Mouse (Mus musculus) limb, embryonic 15.5 days (tissue): ENCODE measurements at regions not wholly inside any gene's neighbourhood (a gene's known extent, or its start where the extent isn't known, plus 50 kb on each side); places are given as distances from the start of the nearest gene placed in this dataset.

Source experiments
- ATAC-seq: fragments of 200-750 bp; cut with Nextera tagmentation; 2 replicates; pipeline ENCODE4 v1.8.0; 2017; ENCODE audit warnings: low read depth, moderate TSS enrichment; ENCODE audit not compliant: insufficient number of reproducible peaks, low FRiP score, low TSS enrichment
- H3K27ac ChIP-seq: fragments of 300-500 bp; sonication (generic); 2 replicates; pipeline ENCODE4 v1.5.1; 2015; ENCODE audit warnings: moderate library complexity, mild to moderate bottlenecking, inconsistent platforms
- H3K27me3 ChIP-seq: fragments of 300-500 bp; sonication (generic); 2 replicates; pipeline ENCODE4 v1.6.1; 2015; ENCODE audit warnings: inconsistent platforms
- H3K36me3 ChIP-seq: fragments of 300-500 bp; sonication (generic); 2 replicates; pipeline ENCODE4 v1.6.1; 2015; ENCODE audit warnings: inconsistent platforms
- H3K4me1 ChIP-seq: fragments of 300-500 bp; sonication (generic); 2 replicates; pipeline ENCODE4 v1.6.1; 2015; ENCODE audit warnings: inconsistent platforms
- H3K4me2 ChIP-seq: fragments of 300-500 bp; sonication (generic); 2 replicates; pipeline ENCODE4 v1.6.1; 2015; ENCODE audit warnings: mild to moderate bottlenecking, inconsistent platforms
- H3K4me3 ChIP-seq: fragments of 300-500 bp; sonication (generic); 2 replicates; pipeline ENCODE4 v1.5.1; 2015; ENCODE audit warnings: mild to moderate bottlenecking, inconsistent platforms
- H3K9ac ChIP-seq: fragments of 300-500 bp; sonication (generic); 2 replicates; pipeline ENCODE4 v1.6.1; 2015; ENCODE audit warnings: inconsistent platforms
- H3K9me3 ChIP-seq: fragments of 300-500 bp; sonication (generic); 2 replicates; pipeline ENCODE4 v1.6.1; 2016; ENCODE audit warnings: inconsistent platforms
- WGBS: fragments of 180-500 bp; shearing (Covaris S2); methylation state at CpG from one replicate; pipeline ENCODE4 v1.1.7; 2015; 5-methylcytosine and 5-hydroxymethylcytosine counted together

DNA sequence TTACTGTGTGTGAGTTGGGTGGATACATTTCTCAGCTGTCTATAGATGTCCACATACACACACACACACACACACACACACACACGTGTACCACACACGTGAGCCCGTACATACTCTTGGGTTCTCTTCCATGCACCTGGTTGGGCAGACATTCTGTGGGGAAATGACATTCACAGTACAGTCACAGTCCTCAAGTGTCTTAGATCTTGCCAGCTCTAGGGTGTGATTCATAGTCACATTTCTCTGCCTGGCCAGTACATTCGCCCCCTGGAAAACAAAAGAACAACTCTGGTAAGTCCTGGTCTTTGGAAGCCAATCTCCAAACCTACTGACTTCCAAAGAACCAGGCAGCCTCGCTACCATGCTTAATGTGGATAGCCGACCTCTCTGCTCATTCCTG is 64.6 kb upstream of the Acbd6 start:
- 86% methylated on average over 6 of the region's 6 CpGs for WGBS
- Histone ChIP-seq H3K9ac (no peak overlapping the region), H3K27ac (no peak overlapping the region), H3K4me1 (peaks cover 12% of the 10 kb centered on the region), H3K27me3 (no peaks in the 10 kb centered on the region), H3K9me3 (no peaks in the 10 kb centered on the region), H3K4me2 (no peak overlapping the region), H3K4me3 (no peak overlapping the region), H3K36me3 (no peaks in the 10 kb centered on the region)
- no peak for ATAC-seq

DNA sequence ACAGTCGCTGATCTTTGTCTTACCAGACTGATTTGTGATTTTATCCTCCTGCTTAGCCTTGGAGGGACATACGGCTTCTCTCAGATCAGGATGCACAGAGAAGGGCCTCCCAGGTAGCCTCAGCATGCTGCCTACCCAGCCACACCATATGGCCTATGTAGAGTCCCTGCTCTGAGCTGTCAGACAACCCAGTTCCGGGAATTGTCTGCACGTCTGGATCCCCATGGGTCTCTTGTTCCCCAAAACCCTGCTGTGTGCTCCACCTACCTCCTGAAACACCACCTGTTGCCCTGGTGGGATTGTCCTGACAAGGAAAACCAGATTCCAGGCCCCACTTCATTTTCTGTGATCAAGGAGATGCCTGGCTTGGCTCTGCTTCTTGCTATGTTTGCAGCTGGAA is 64.1 kb upstream of the Acbd6 start:
- 69% methylated on average over 4 of the region's 4 CpGs for WGBS
- Histone ChIP-seq H3K4me2 (no peak overlapping the region), H3K4me3 (no peak overlapping the region), H3K9ac (no peak overlapping the region), H3K4me1 (peaks cover 12% of the 10 kb centered on the region), H3K9me3 (no peaks in the 10 kb centered on the region), H3K27ac (no peak overlapping the region), H3K27me3 (no peaks in the 10 kb centered on the region), H3K36me3 (no peaks in the 10 kb centered on the region)
- ATAC-seq, result no peak

DNA sequence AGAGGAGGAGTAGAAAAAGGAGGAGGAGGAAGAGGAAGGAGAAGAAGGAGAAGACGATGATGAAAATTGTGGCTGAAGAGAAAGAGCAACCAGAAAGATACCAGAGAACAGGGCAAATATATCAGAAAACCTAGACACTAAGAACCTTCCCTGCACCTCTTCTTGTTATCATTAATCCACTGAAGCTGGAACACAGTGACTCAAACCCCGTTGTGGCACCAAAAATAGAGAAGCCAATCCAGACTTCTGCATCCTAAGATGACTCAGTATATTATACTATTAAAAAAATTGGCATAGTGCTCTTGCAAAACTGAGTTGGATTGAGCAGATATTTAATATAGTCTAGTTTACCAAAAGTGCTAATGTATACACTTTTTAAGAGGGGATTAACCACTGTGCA is 63.6 kb upstream of the Acbd6 start:
- Histone ChIP-seq H3K4me2 (no peak overlapping the region), H3K4me3 (no peak overlapping the region), H3K27me3 (no peaks in the 10 kb centered on the region), H3K9ac (no peak overlapping the region), H3K4me1 (peaks cover 12% of the 10 kb centered on the region), H3K9me3 (no peaks in the 10 kb centered on the region), H3K36me3 (no peaks in the 10 kb centered on the region), H3K27ac (no peak overlapping the region)
- WGBS, result 75% methylated on average over 2 of the region's 2 CpGs
- no peak for ATAC-seq

GRCm38 (mm10) chr1:155499735-155500134 is 58.2 kb upstream of the Acbd6 start:
- no peaks in the 10 kb centered on the region for H3K27me3 ChIP-seq
- no peak overlapping the region for H3K4me2 ChIP-seq
- H3K9ac ChIP-seq, result no peak overlapping the region
- peaks cover 8% of the 10 kb centered on the region for H3K4me1 ChIP-seq
- H3K9me3 ChIP-seq, result no peaks in the 10 kb centered on the region
- ATAC-seq, result no peak
- no peak overlapping the region for H3K27ac ChIP-seq
- H3K36me3 ChIP-seq, result no peaks in the 10 kb centered on the region
- WGBS, result 92% methylated on average over 1 of the region's 1 CpGs
- H3K4me3 ChIP-seq, result no peak overlapping the region

- ATAC-seq, result no peak
- Histone ChIP-seq H3K9me3 (no peaks in the 10 kb centered on the region), H3K27ac (no peak overlapping the region), H3K4me1 (peaks cover 20% of the 10 kb centered on the region), H3K4me2 (no peak overlapping the region), H3K36me3 (no peaks in the 10 kb centered on the region), H3K27me3 (no peaks in the 10 kb centered on the region), H3K9ac (no peak overlapping the region), H3K4me3 (no peak overlapping the region)
- WGBS, result 40% methylated on average over 10 of the region's 10 CpGs
These were observed 55.1 kb upstream of the Acbd6 start for GRCm38 (mm10) chr1:155502867-155503266.

DNA sequence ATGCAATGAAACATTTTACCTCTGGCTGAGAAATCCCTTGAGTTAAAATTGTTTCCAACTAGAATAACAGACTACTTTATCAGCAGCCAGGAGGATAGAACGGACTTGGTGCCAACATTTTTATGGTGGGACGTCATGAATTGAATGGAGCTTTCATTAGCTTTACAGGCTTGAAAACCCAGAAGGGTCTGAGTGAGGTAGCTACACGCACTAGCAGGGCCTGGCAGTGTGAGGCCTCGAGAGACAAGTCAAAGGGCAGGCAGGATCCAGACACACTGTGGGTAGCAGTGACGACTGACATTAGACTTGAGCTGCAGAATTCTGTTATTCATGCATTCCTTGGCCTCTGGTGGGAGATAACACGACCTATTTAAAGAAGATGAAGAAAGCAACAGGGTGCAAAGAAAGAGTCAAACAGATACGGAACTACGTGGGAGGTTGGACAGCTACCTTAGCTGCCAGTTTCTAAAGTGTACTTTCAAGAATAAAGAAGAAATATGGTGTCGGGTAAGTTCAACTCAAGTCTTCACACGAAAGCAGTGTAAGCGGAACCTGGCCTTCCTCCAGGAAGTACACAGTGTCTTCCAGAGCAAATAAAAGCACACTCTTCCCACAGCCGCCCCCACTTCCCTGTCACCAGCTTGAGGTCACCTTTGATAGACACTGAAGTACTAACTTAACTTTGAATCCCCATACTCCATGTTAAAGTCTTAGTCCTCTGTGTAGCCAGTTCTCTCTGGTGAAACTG is 53.2 kb upstream of the Acbd6 start:
- Histone ChIP-seq H3K9ac (no peak overlapping the region), H3K36me3 (no peaks in the 10 kb centered on the region), H3K27ac (peak overlapping the region; percentile 72), H3K27me3 (no peaks in the 10 kb centered on the region), H3K4me1 (peaks cover 20% of the 10 kb centered on the region), H3K4me2 (no peak overlapping the region), H3K9me3 (no peaks in the 10 kb centered on the region), H3K4me3 (no peak overlapping the region)
- ATAC-seq, result peak; percentile 78
- 30% methylated on average over 12 of the region's 12 CpGs for WGBS

GRCm38 (mm10) chr1:155505361-155506077 is 52.4 kb upstream of the Acbd6 start:
- H3K27me3 ChIP-seq, result no peaks in the 10 kb centered on the region
- peak overlapping the region; percentile 72 for H3K27ac ChIP-seq
- WGBS, result 40% methylated on average over 6 of the region's 6 CpGs
- H3K9me3 ChIP-seq, result no peaks in the 10 kb centered on the region
- H3K4me1 ChIP-seq, result peaks cover 20% of the 10 kb centered on the region
- ATAC-seq, result no peak
- no peak overlapping the region for H3K4me2 ChIP-seq
- H3K4me3 ChIP-seq, result no peak overlapping the region
- H3K36me3 ChIP-seq, result no peaks in the 10 kb centered on the region
- H3K9ac ChIP-seq, result no peak overlapping the region
